Mouse (Mus musculus) adrenal gland (tissue): ENCODE data around the gene Cyp2d9.
"Not testable (repeated sequence)": the region's sequence is repeated elsewhere in the genome, so short reads cannot be mapped to it uniquely, and the experiment has no call there.

Source experiments
- intact Hi-C: fragments of 180-260 bp; cut with DNase I; formaldehyde crosslinking; loops from one replicate; pipeline ENCODE4 v1.15.1; 2025
- microRNA-seq, 2 experiments: library from miRNA; unstranded; fragments of <30 nt; microRNA quantifications; one replicate each; pipeline ENCODE4; 2019

Gene Cyp2d9

DNA sequence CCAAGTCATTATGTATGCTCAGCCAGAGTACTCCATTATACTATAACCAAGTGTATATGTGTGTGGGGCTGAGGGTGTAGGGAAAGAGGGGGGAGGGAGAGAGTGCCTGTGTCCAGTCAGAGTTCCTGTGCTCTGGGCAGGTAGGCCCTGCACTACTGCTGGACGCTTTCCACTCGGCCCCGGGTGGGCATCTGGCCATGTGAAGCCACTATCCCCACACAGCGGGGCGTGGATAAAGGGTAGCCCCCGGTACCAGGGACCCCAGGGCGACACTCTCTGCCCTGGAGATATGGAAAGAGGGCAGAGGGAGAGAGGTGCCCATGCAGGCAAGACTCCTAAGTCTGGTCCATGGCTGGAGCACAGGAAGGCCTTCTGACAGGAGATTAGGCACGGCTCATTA, 12.0 kb downstream of the Cyp2d9 start:
- intact Hi-C loops, result loop anchor here (5.0 kb wide), 1 partner anchor 48 kb away; no protein-coding TSS in a partner anchor

DNA sequence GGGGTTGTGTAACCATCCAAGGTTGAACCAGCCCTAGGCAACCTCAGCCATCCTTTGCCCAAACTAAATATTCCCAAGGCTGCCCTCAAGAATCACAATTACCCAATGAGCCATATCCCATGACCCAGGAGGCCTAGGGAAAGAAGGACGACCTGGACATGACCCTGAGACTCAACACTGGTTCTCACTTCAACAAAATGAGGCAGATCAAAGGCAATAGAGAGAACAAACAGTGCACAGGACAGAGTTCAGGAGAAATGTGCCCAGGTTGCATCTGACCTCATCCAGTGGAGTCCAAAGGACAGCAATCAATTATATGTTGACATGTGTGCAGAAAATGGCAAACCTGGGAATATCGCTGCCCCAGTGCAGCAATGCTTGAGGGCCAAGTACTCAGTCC, 16.8 kb downstream of the Cyp2d9 start:
- intact Hi-C loops, result not testable (repeated sequence)

DNA sequence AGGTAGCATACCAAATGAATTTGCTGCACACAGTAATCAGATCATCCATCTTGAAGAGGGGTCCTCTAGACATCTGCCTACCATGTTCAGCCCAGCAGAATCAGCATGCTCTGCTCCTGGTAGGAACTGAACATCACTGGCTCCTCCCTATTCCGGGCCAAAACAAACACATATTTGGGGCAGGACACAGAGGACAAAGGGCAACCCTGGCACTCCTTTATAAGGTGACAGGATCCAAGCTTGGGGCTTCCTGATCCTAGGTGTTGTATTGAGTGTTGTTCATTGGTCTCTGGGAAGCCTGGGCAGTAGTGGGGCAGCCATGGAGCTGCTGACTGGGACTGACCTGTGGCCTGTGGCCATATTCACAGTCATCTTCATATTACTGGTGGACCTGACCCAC, 18.9 kb downstream of the Cyp2d9 start:
- intact Hi-C loops, result not testable (repeated sequence)

DNA sequence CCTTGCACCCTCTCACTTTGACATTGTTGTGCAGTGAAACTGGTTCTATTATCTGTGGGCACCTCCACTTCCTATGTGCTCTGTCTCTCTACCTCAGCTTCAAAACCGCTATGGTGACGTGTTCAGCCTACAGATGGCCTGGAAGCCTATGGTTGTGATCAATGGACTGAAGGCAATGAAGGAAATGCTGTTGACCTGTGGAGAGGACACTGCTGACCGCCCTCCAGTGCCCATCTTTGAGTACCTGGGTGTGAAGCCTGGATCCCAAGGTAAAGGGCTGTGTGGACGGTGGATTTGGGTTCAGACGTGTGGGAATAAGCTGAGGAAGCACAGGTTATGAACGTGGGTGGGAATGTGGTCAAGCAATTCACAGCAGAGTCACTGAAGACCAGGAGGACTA, 20.3 kb downstream of the Cyp2d9 start:
- intact Hi-C loops, result not testable (repeated sequence)

DNA sequence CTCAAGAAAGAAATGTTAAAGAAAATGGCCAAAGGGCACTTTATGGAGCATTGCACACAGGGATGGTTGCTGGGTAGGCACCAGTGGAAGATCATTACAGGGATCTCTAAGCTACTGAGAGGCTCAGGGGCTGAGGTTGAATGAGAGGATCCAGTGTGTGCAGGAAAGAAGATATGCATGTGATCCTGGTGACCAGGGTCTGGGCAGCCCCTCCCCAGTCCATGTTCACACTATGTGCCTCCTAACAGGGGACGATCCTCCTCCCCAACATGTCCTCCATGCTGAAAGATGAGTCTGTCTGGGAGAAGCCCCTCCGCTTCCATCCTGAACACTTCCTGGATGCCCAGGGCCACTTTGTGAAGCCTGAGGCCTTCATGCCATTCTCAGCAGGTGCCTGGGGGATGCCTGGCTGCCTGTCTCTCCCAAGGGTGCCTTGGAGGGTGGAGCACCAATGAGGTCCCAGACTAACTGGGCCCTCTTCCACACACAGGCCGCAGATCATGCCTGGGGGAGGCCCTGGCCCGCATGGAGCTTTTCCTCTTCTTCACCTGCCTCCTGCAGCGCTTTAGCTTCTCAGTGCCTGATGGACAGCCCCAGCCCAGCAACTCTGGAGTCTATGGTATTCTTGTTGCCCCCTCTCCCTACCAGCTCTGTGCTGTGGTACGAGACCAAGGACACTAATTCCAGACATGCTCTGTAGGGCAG, 23.0 kb downstream of the Cyp2d9 start:
- intact Hi-C loops, result not testable (repeated sequence)

DNA sequence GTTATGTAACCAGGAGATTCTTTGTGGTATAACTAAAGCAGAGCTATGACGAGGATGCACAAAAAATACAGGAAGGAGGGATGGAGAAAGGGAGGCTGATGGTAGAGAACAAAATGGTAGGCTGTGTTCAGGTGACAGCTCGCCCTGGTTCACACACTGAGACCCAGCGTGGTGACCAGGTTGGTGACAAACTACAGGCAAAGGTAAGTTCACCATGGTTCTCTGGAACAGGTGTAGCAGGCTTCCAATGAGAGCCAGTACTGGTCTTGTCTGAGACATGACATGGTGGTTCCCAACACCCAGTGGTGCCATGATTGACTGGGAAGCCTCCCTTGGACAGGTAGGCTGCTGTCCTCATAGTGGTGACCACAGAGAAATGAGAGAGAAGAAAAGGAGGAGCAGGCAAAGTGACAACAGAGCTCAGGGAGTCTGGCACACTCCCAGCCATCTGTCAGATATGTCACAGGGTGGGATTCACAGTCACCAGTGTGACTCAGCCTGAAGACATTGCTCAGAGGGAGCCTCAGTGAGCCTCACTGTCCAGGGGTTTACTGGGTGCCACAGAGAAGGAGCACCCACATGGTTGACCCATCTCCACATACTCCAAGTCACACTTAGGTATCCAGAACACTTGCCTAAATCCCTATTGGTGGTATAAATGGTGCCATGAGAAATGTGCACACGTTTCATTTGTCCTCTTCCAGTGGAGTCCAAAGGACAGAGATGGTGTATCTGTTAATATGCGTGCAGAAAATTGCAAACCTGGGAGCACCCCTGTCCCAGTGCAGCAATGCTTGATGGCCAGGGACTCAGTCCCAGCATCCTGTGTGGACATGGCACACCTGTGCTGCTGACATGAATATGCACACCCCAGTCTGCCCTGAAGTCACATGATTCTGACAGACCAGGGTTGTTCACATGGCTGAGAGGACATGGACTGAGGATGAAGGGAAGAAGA, 24.1 kb downstream of the Cyp2d9 start:
- intact Hi-C loops, result no loop called here

DNA sequence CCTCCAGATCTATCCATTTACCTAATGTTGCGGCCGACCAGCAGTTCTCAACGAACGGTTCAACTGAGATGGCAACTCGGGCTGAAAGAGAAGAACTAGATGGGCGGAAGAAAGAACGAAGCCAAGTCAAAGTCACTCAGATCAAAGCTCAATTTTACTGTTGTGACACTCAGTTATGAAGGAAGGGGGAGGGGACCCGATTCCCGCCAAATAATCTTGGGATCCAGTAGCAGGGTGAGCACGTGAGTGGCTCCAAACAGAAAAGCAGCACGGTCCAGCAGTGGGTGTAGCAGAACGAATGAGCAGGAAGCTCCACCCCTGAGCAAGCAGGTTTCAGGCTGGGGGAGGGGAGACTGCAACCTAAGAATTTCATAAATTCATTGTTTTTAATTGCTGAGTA, 26.0 kb downstream of the Cyp2d9 start:
- intact Hi-C loops, result not testable (repeated sequence)

DNA sequence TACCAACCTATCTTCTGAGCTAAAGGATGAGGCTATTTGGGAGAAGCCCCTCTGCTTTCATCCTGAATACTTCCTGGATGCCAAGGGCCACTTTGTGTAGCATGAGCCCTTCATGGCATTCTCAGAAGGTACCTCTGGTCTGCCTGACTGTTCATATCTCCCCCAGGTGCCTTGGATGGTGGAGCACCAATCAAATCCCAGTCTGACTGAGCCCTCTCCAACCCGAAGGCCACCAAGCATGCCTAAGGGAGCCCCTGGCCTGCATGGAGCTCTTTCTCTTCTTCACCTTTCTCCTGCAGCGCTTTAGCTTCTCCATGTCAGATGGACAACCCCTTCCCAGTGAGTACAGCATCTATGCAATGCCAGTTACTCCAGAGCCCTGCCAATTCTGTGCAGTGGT, 31.5 kb downstream of the Cyp2d9 start:
- intact Hi-C loops, result no loop called here

DNA sequence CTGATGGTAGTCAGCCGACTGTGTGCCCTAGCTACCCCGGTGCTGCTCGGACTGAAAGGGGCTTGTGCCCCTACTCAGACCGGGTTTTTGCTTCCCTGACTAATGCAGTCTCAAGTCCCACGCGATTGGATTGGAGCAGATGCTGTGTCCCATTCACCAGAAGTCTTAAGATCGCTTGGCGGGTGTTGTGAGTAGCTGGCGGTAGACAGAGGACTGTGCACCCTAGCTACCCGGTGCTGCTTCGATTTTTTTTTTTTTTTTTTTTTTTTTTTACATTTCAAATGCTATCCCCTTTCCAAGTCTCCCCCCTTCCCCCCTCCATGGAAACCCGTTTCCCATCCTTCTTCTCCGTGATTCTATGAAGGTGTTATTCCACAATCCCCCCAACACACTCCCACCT, 61.0 kb downstream of the Cyp2d9 start:
- intact Hi-C loops, result not testable (repeated sequence)

Small RNA genes lying within 50 kb of the gene (microRNA-seq; reads per million reads assigned to microRNA genes)
- gene Gm25990 (0 reads per million in 2 experiments), gene Gm27331 (0 reads per million in 2 experiments), gene Gm27622 (0 reads per million in 2 experiments), gene Gm27825 (0 reads per million in 2 experiments), gene Mir7684 (0 reads per million in 2 experiments)
